Mouse (Mus musculus): ENCODE results near the gene Kdm5a.

DNA sequence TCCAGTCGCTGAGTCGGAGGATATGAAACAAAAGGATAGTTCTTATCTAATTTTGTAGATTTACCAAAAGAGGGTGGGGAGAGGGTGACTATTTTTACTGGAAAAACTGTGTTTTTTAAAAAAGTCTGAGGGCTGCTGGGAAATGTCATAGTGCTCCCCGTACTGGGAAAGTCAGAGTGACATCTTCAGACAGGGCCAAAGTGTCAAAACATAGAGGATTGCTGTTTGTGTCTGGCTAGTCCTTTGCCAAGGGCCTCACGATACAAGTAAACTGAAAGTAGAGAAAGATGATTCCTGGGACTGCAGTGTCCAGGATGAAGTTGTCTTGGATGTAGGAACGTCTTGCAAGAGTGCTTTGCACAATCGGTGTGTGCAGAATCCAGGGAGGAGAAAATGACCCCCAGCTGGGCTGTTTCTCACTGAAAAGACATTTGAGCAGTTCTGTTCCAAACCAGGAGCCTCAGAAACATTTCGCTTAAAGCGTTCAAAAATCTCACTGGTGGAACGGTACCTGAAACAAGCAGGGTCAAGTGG lies 100.5 kb downstream of the Kdm5a start:
- TF ChIP-seq CTCF (IDR thresholded peaks at IDR 0.05; ENCODE audit: low read depth): no peak
- no peak for TF ChIP-seq EP300 (IDR thresholded peaks at IDR 0.05; ENCODE audit: low read depth)

Data from liver, embryonic 14.5 days (tissue).